Mouse (Mus musculus) liver, embryonic 14.5 days (tissue): ENCODE data around the gene Ube3a. TPM values are rescaled to one million over a fixed set of nuclear protein-coding genes. Genes with fewer than 3 reads are reported as not detected.

Experiments used
- ATAC-seq: fragments of 200-750 bp; cut with Nextera tagmentation; 2 replicates; pipeline ENCODE4 v1.8.0; 2017; ENCODE audit warnings: moderate number of reproducible peaks, mild to moderate bottlenecking, moderate library complexity; ENCODE audit not compliant: insufficient read depth
- DNase-seq, 3 experiments: peaks; one replicate each; pipeline ENCODE4 v3.0.0-alpha.2; 2012 to 2013; ENCODE audit warnings: low read depth in 3 of 3, low spot score in 3 of 3
- H3K27ac ChIP-seq: fragments of 300-500 bp; sonication (generic); 2 replicates; pipeline ENCODE4 v1.5.1; 2014; ENCODE audit warnings: moderate library complexity, mild to moderate bottlenecking, control low read depth, inconsistent platforms
- H3K27me3 ChIP-seq: fragments of 300-500 bp; sonication (generic); 2 replicates; pipeline ENCODE4 v1.6.1; 2014; ENCODE audit warnings: mild to moderate bottlenecking, low read length, moderate library complexity; ENCODE audit not compliant: control insufficient read depth, insufficient read depth
- H3K36me3 ChIP-seq: fragments of 300-500 bp; sonication (generic); replicated peaks from 2 replicates; pipeline ENCODE4 v1.6.1; 2014; ENCODE audit warnings: low read depth; ENCODE audit not compliant: control insufficient read depth, insufficient read depth
- H3K4me1 ChIP-seq, 2 experiments: fragments of 200-500 bp in 1 of 2; fragments of 300-500 bp in 1 of 2; sonication (generic) in 1 of 2; replicated peaks; 2 replicates each; pipeline ENCODE4 v1.6.1; 2012 to 2014; ENCODE audit warnings: antibody characterized with exemption in 1 of 2, inconsistent platforms in 1 of 2, low read length in 1 of 2; ENCODE audit not compliant: control insufficient read depth in 2 of 2, insufficient read depth in 2 of 2
- H3K4me2 ChIP-seq: fragments of 300-500 bp; sonication (generic); 2 replicates; pipeline ENCODE4 v1.6.1; 2014; ENCODE audit warnings: low read depth, mild to moderate bottlenecking, control low read depth, moderate library complexity
- H3K4me3 ChIP-seq, 2 experiments: fragments of 200-500 bp in 1 of 2; fragments of 300-500 bp in 1 of 2; sonication (generic) in 1 of 2; 2 replicates each; pipeline ENCODE4 v1.5.1; 2012 to 2014; ENCODE audit warnings: low read depth in 2 of 2, low read length in 2 of 2, mild to moderate bottlenecking in 2 of 2, control low read depth in 1 of 2, inconsistent platforms in 1 of 2, moderate library complexity in 1 of 2; ENCODE audit not compliant: insufficient read depth in 1 of 2
- H3K9ac ChIP-seq: fragments of 300-500 bp; sonication (generic); replicated peaks from 2 replicates; pipeline ENCODE4 v1.6.1; 2014; ENCODE audit warnings: mild to moderate bottlenecking, control low read depth, moderate library complexity
- H3K9me3 ChIP-seq: fragments of 300-500 bp; sonication (generic); 2 replicates; pipeline ENCODE4 v1.6.1; 2016; ENCODE audit warnings: low read length, mixed read lengths; ENCODE audit not compliant: control insufficient read depth
- CTCF ChIP-seq: IDR thresholded peaks from 2 replicates; pipeline ENCODE4 v1.5.1; 2016; ENCODE audit warnings: antibody characterized with exemption, low read depth, control low read depth
- EP300 ChIP-seq: IDR thresholded peaks from 2 replicates; pipeline ENCODE4 v1.6.1; 2016; ENCODE audit warnings: antibody characterized with exemption, low read depth
- WGBS: fragments of 180-500 bp; shearing (Covaris S2); extraction: QIAGEN DNeasy Blood & Tissue Kit; methylation state at CpG from one replicate; pipeline ENCODE4 v1.1.7; 2014; ENCODE audit not compliant: insufficient replicate concordance; 5-methylcytosine and 5-hydroxymethylcytosine counted together
- polyA plus RNA-seq, 2 experiments: library from polyadenylated mRNA; depleted of rRNA in 1 of 2; stranded (reverse) in 1 of 2; unstranded in 1 of 2; fragments of >200 nt; fragmentation: Nextera tagmentation in 1 of 2; extraction: Ambion mirVana in 1 of 2; gene quantifications; 2 replicates each; pipeline versions ENCODE4 v1.2.1 to v1.2.3; 2012 to 2014

The Ube3a gene
- polyA plus RNA-seq, 2 experiments = 7.0 to 47.3 TPM

- WGBS = 86% methylated on average over 1 of the region's 1 CpGs
- no peaks in the 10 kb centered on the region for H3K36me3 ChIP-seq
- H3K27ac ChIP-seq = no peak overlapping the region
- no peak overlapping the region for H3K4me3 ChIP-seq
- no peaks in the 10 kb centered on the region for H3K4me1 ChIP-seq
- no peak overlapping the region for H3K9ac ChIP-seq
- ATAC-seq = no peak
- no peak for TF ChIP-seq CTCF
- no peak for TF ChIP-seq EP300
- H3K4me2 ChIP-seq = no peak overlapping the region
- H3K9me3 ChIP-seq = no peaks in the 10 kb centered on the region
- no peaks in the 10 kb centered on the region for H3K27me3 ChIP-seq
- no peak for DNase-seq
Observed at GRCm38 (mm10) chr7:59312576-59312975, 84.0 kb downstream of the Ube3a start.

- no peaks in the 10 kb centered on the region for H3K27me3 ChIP-seq
- H3K4me2 ChIP-seq = no peak overlapping the region
- H3K27ac ChIP-seq = no peak overlapping the region
- H3K9me3 ChIP-seq = no peaks in the 10 kb centered on the region
- H3K36me3 ChIP-seq = no peaks in the 10 kb centered on the region
- H3K4me1 ChIP-seq = no peaks in the 10 kb centered on the region
- ATAC-seq = no peak
- no peak overlapping the region for H3K9ac ChIP-seq
- WGBS = 75% methylated on average over 1 of the region's 1 CpGs
- TF ChIP-seq CTCF (no peak), EP300 (no peak)
- DNase-seq = no peak
- no peak overlapping the region for H3K4me3 ChIP-seq
Observed at GRCm38 (mm10) chr7:59322759-59323158, 94.2 kb downstream of the Ube3a start.
